Mouse (Mus musculus) lung, postnatal 0 days (tissue): ENCODE measurements at regions not wholly inside any gene's neighbourhood (a gene's known extent, or its start where the extent isn't known, plus 50 kb on each side); places are given as distances from the start of the nearest gene placed in this dataset.

Experiments used
- ATAC-seq: fragments of 200-750 bp; cut with Nextera tagmentation; 2 replicates; pipeline ENCODE4 v1.8.0; 2017; ENCODE audit warnings: moderate library complexity
- DNase-seq: peaks from one replicate; pipeline ENCODE4 v3.0.0-alpha.2; 2016; ENCODE audit warnings: low spot score
- H3K27ac ChIP-seq: fragments of 300-500 bp; sonication (generic); 2 replicates; pipeline ENCODE4 v1.5.1; 2014; ENCODE audit warnings: antibody characterized with exemption, mild to moderate bottlenecking, low read length, mixed read lengths
- H3K27me3 ChIP-seq: fragments of 300-500 bp; sonication (generic); replicated peaks from 2 replicates; pipeline ENCODE4 v1.6.1; 2014; ENCODE audit warnings: low read length, mixed read lengths; ENCODE audit not compliant: insufficient read depth
- H3K36me3 ChIP-seq: fragments of 300-500 bp; sonication (generic); 2 replicates; pipeline ENCODE4 v1.6.1; 2014; ENCODE audit warnings: low read length, mixed read lengths; ENCODE audit not compliant: insufficient read depth
- H3K4me1 ChIP-seq: fragments of 300-500 bp; sonication (generic); 2 replicates; pipeline ENCODE4 v1.6.1; 2014; ENCODE audit warnings: antibody characterized with exemption, low read depth, low read length, mixed read lengths; ENCODE audit not compliant: insufficient read depth
- H3K4me2 ChIP-seq: fragments of 300-500 bp; sonication (generic); replicated peaks from 2 replicates; pipeline ENCODE4 v1.6.1; 2014; ENCODE audit warnings: low read depth, mild to moderate bottlenecking, low read length, moderate library complexity, mixed read lengths
- H3K4me3 ChIP-seq: fragments of 300-500 bp; sonication (generic); 2 replicates; pipeline ENCODE4 v1.5.1; 2014; ENCODE audit warnings: low read depth, low read length
- H3K9ac ChIP-seq: fragments of 300-500 bp; sonication (generic); replicated peaks from 2 replicates; pipeline ENCODE4 v1.6.1; 2014; ENCODE audit warnings: low read depth, mild to moderate bottlenecking
- H3K9me3 ChIP-seq: fragments of 300-500 bp; sonication (generic); 2 replicates; pipeline ENCODE4 v1.6.1; 2016; ENCODE audit warnings: low read length, mixed read lengths
- CTCF ChIP-seq: IDR thresholded peaks from 2 replicates; pipeline ENCODE4 v1.5.1; 2016; ENCODE audit warnings: antibody characterized with exemption, mild to moderate bottlenecking
- EP300 ChIP-seq: IDR thresholded peaks from 2 replicates; pipeline ENCODE4 v1.6.1; 2016; ENCODE audit warnings: antibody characterized with exemption, mild to moderate bottlenecking, control low read depth
- WGBS: fragments of 180-500 bp; shearing (Covaris S2); extraction: QIAGEN DNeasy Blood & Tissue Kit; methylation state at CpG from one replicate; pipeline ENCODE4 v1.1.7; 2014; 5-methylcytosine and 5-hydroxymethylcytosine counted together

DNA sequence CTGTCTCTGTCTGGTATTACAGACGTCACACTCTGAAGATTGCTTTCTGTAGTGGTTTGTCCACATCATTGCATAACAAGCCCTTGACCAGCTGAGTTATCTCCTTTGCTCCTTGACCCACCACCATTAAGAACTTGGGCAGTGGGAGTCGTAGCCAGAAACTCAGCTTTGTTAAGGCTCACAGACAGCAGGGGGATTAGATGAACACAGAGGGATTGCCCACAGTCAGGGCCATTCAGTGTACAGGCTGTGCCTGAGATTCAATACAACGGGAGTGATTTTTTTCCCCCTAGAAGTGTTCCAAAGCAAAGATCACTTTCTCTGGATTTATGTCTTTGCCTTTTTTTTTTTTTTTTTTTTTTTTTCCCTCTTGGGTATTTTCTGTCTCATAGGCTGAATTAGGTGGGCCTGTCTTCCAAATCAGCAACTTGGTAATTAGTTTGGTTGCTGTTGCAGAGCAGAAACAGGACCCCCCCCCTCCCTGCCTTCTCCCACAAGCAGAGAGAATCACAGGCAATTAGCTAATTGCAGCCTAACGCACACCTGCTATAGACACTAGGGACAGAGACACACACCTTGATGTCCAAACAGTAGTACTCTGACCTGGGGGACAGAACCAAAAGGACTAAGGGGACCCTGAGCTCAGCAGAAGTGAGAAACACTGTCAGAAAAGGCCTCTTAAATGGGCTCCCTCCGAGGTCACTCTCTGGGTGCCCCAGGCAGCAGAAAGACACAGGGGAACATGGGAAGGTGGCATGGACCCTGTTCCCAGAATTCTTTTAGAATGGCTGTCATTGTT is 340.4 kb upstream of the Dynlrb2 start:
- Histone ChIP-seq H3K27me3 (no peaks in the 10 kb centered on the region), H3K9me3 (no peaks in the 10 kb centered on the region), H3K27ac (no peak overlapping the region), H3K4me1 (no peaks in the 10 kb centered on the region), H3K9ac (no peak overlapping the region), H3K36me3 (no peaks in the 10 kb centered on the region), H3K4me2 (no peak overlapping the region), H3K4me3 (no peak overlapping the region)
- 51% methylated on average over 5 of the region's 5 CpGs for WGBS
- DNase-seq = no peak
- no peak for ATAC-seq
- TF ChIP-seq CTCF (no peak), EP300 (no peak)

DNA sequence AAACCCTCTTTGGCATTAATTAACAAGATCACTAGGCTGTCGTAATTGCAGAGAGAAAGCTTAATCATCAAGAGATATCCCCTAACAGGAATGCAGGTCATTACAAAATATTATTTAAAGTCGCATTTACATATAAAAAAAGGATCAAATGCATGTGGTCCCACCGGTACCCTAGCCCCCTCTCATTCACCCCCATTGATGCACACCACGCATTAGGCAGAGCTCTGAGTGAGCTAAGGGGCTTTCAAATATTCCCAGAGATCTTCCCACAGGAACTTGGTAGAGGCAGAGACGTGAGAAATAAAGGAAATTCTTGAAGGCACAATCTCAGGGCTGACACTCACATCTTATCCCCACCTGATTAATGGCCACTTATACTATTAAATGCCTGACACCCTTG is 343.8 kb upstream of the Dynlrb2 start:
- H3K36me3 ChIP-seq = no peaks in the 10 kb centered on the region
- no peaks in the 10 kb centered on the region for H3K4me1 ChIP-seq
- H3K9me3 ChIP-seq = no peaks in the 10 kb centered on the region
- TF ChIP-seq CTCF = no peak
- TF ChIP-seq EP300 = no peak
- 63% methylated on average over 5 of the region's 5 CpGs for WGBS
- no peak overlapping the region for H3K9ac ChIP-seq
- ATAC-seq (no peak), DNase-seq (no peak)
- no peaks in the 10 kb centered on the region for H3K27me3 ChIP-seq
- H3K4me2 ChIP-seq = no peak overlapping the region
- no peak overlapping the region for H3K4me3 ChIP-seq
- no peak overlapping the region for H3K27ac ChIP-seq

DNA sequence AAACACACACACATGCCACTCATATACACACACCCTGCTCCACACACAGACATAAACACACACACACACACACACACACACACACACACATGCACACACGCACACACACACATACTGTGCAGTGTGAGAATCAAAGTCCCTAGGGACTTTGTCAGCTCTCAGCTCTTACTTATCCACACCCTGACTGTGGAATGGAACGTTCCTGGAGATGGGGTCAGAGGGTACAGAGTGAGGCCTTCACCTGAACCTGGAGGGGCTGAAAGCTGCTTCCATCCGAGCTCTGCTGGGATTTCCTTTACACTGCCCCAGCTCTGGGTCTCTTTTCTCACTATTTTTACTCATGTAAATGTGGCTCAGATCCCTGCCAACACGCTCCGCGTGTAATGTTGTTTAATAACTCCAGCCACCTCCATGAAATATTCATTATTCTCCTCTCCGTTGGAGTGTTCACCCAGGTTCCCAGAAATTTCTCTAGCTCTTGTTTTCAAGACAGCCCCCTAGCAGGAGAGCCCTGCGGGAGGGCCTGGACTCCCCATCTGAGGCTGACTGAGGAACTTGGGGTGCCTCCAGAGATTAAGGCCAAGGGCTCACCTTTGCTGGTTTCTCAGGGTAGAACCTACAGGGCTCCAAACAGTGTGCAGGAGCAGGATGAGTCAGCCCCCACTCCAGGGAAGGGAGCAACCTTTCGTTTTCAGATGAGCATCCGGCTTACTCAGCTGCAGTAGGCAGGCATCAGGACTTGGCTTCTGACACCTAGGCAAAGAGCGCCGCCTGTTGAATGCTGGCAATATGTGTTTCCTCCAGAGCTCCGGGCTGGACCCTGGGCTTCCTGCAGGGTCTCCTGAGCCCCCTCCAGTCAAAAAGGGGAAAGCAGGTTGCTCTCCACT is 360.8 kb upstream of the Dynlrb2 start:
- DNase-seq = peak; percentile 65
- 52% methylated on average over 13 of the region's 13 CpGs for WGBS
- Histone ChIP-seq H3K4me3 (no peak overlapping the region), H3K27me3 (no peaks in the 10 kb centered on the region), H3K4me1 (no peaks in the 10 kb centered on the region), H3K4me2 (no peak overlapping the region), H3K36me3 (no peaks in the 10 kb centered on the region), H3K9me3 (no peaks in the 10 kb centered on the region), H3K27ac (no peak overlapping the region), H3K9ac (no peak overlapping the region)
- TF ChIP-seq CTCF = peak; percentile 78
- TF ChIP-seq EP300 = no peak
- ATAC-seq = peak; percentile 62; the same call in 1 of the 2 replicates

DNA sequence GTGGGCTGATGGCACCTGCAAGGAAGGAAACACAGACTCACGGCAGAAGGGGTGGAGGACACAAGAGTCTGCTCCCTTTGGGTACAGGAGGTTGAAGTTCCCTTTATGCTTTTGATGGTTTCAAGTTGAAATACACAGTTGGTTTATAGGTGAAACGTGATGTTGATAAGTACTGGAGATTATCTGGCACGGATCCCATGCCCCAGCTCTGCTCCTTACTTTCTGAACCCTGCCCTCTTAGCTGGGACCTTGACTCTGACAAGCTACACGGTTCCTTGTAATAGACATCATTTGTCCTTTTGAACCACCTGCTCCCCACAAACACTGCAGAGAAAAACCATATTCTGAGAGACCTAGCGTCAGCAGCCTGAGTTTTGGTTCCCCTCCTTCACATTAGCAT is 363.4 kb upstream of the Dynlrb2 start:
- TF ChIP-seq EP300 (no peak), CTCF (no peak)
- H3K4me1 ChIP-seq = no peaks in the 10 kb centered on the region
- no peak overlapping the region for H3K27ac ChIP-seq

GRCm38 (mm10) chr8:116139934-116140333 is 364.8 kb upstream of the Dynlrb2 start:
- Histone ChIP-seq H3K4me2 (no peak overlapping the region), H3K9me3 (no peaks in the 10 kb centered on the region), H3K4me3 (no peak overlapping the region), H3K36me3 (no peaks in the 10 kb centered on the region), H3K9ac (no peak overlapping the region), H3K27me3 (no peaks in the 10 kb centered on the region), H3K27ac (no peak overlapping the region), H3K4me1 (no peaks in the 10 kb centered on the region)
- no peak for DNase-seq
- 94% methylated on average over 1 of the region's 1 CpGs for WGBS
- ATAC-seq = no peak
- TF ChIP-seq EP300 = no peak
- TF ChIP-seq CTCF = no peak

More for the DNA sequence above, 363.4 kb upstream of the Dynlrb2 start:
- Histone ChIP-seq H3K9ac (no peak overlapping the region), H3K4me2 (no peak overlapping the region), H3K4me3 (no peak overlapping the region), H3K27me3 (no peaks in the 10 kb centered on the region), H3K9me3 (no peaks in the 10 kb centered on the region), H3K36me3 (no peaks in the 10 kb centered on the region)
- ATAC-seq (no peak), DNase-seq (no peak)
- WGBS = 66% methylated on average over 5 of the region's 5 CpGs

- no peaks in the 10 kb centered on the region for H3K36me3 ChIP-seq
- H3K4me3 ChIP-seq = no peak overlapping the region
- ATAC-seq (no peak), DNase-seq (no peak)
- no peak overlapping the region for H3K27ac ChIP-seq
- H3K9me3 ChIP-seq = no peaks in the 10 kb centered on the region
- H3K9ac ChIP-seq = no peak overlapping the region
- H3K4me1 ChIP-seq = no peaks in the 10 kb centered on the region; the same call in 1 of the 2 replicates
- TF ChIP-seq EP300 = no peak
- TF ChIP-seq CTCF = no peak
- WGBS = 45% methylated on average over 2 of the region's 2 CpGs
- no peak overlapping the region for H3K4me2 ChIP-seq
- H3K27me3 ChIP-seq = no peaks in the 10 kb centered on the region
Measured at GRCm38 (mm10) chr8:116137765-116138164, 367.0 kb upstream of the Dynlrb2 start.
